Mouse (Mus musculus) limb, embryonic 14.5 days (tissue): ENCODE results near the gene Cbfa2t3. TPM values are rescaled to one million over a fixed set of nuclear protein-coding genes. Genes with fewer than 3 reads are reported as not detected.
A peak's percentile ranks its signal among the peaks of the same experiment; 100 is the strongest.

Experiments used
- ATAC-seq: fragments of 200-750 bp; cut with Nextera tagmentation; 2 replicates; pipeline ENCODE4 v1.8.0; 2017; ENCODE audit warnings: low read depth, moderate number of reproducible peaks, moderate TSS enrichment; ENCODE audit not compliant: low FRiP score
- DNase-seq: peaks from one replicate; pipeline ENCODE4 v3.0.0-alpha.2; 2015; ENCODE audit warnings: low spot score
- H3K27ac ChIP-seq: fragments of 300-500 bp; sonication (generic); replicated peaks from 2 replicates; pipeline ENCODE4 v1.5.1; 2014; ENCODE audit warnings: low read depth, mild to moderate bottlenecking, low read length, moderate library complexity, mixed read lengths
- H3K27me3 ChIP-seq: fragments of 300-500 bp; sonication (generic); 2 replicates; pipeline ENCODE4 v1.6.1; 2014; ENCODE audit warnings: low read length, mixed read lengths; ENCODE audit not compliant: control insufficient read depth, insufficient read depth
- H3K36me3 ChIP-seq: fragments of 300-500 bp; sonication (generic); 2 replicates; pipeline ENCODE4 v1.6.1; 2014; ENCODE audit warnings: mild to moderate bottlenecking, low read length, moderate library complexity, mixed read lengths; ENCODE audit not compliant: control insufficient read depth, insufficient read depth
- H3K4me1 ChIP-seq: fragments of 300-500 bp; sonication (generic); 2 replicates; pipeline ENCODE4 v1.6.1; 2014; ENCODE audit warnings: antibody characterized with exemption, low read length, mixed read lengths; ENCODE audit not compliant: control insufficient read depth, insufficient read depth
- H3K4me2 ChIP-seq: fragments of 300-500 bp; sonication (generic); replicated peaks from 2 replicates; pipeline ENCODE4 v1.6.1; 2014; ENCODE audit warnings: low read depth, mild to moderate bottlenecking, low read length, moderate library complexity; ENCODE audit not compliant: severe bottlenecking
- H3K4me3 ChIP-seq: fragments of 300-500 bp; sonication (generic); replicated peaks from 2 replicates; pipeline ENCODE4 v1.5.1; 2014; ENCODE audit warnings: low read length
- H3K9ac ChIP-seq: fragments of 300-500 bp; sonication (generic); 2 replicates; pipeline ENCODE4 v1.6.1; 2014; ENCODE audit warnings: mild to moderate bottlenecking, low read depth, low read length, moderate library complexity; ENCODE audit not compliant: severe bottlenecking
- H3K9me3 ChIP-seq: fragments of 300-500 bp; sonication (generic); 2 replicates; pipeline ENCODE4 v1.6.1; 2016; ENCODE audit warnings: low read length; ENCODE audit not compliant: control insufficient read depth
- POLR2A ChIP-seq: fragments of 200-500 bp; IDR thresholded peaks from 2 replicates; pipeline ENCODE4 v1.8.0; 2012; ENCODE audit warnings: inconsistent platforms, mild to moderate bottlenecking, moderate library complexity, borderline replicate concordance; ENCODE audit not compliant: insufficient read depth, insufficient read length; ENCODE audit errors: extremely low read depth
- WGBS: fragments of 180-500 bp; shearing (Covaris S2); extraction: QIAGEN DNeasy Blood & Tissue Kit; methylation state at CpG from one replicate; pipeline ENCODE4 v1.1.7; 2014; 5-methylcytosine and 5-hydroxymethylcytosine counted together
- polyA plus RNA-seq, 2 experiments: library from polyadenylated mRNA; depleted of rRNA in 1 of 2; stranded (reverse) in 1 of 2; unstranded in 1 of 2; fragments of >200 nt; fragmentation: Nextera tagmentation in 1 of 2; extraction: Ambion mirVana in 1 of 2; gene quantifications; 2 replicates each; pipeline versions ENCODE4 v1.2.1 to v1.2.3; 2012 to 2014

Gene Cbfa2t3
- polyA plus RNA-seq, 2 experiments: 6.0 to 7.2 TPM

- Histone ChIP-seq H3K4me1 (peaks cover 10% of the 10 kb centered on the region), H3K36me3 (peaks cover 5% of the 10 kb centered on the region; the same call in 1 of the 2 replicates), H3K9ac (no peak overlapping the region), H3K4me2 (no peak overlapping the region), H3K27me3 (no peaks in the 10 kb centered on the region), H3K4me3 (no peak overlapping the region), H3K9me3 (no peaks in the 10 kb centered on the region), H3K27ac (no peak overlapping the region)
- ATAC-seq (no peak), DNase-seq (no peak)
- WGBS: 24% methylated on average over 15 of the region's 15 CpGs
- no peak for TF ChIP-seq POLR2A
These were observed 50.5 kb downstream of the Cbfa2t3 start for GRCm38 (mm10) chr8:122648192-122648970.

- Histone ChIP-seq H3K4me2 (no peak overlapping the region), H3K4me1 (peaks cover 6% of the 10 kb centered on the region), H3K27ac (no peak overlapping the region), H3K27me3 (no peaks in the 10 kb centered on the region), H3K9ac (no peak overlapping the region), H3K36me3 (peaks cover 5% of the 10 kb centered on the region; the same call in 1 of the 2 replicates), H3K4me3 (no peak overlapping the region), H3K9me3 (no peaks in the 10 kb centered on the region)
- ATAC-seq (0 out of 2 replicates have a peak, but pooled peaks have one; percentile 13), DNase-seq (no peak)
- TF ChIP-seq POLR2A: no peak
- 77% methylated on average over 16 of the region's 16 CpGs for WGBS
These were observed 52.6 kb downstream of the Cbfa2t3 start for GRCm38 (mm10) chr8:122646337-122646736.

GRCm38 (mm10) chr8:122644175-122644954, 54.5 kb downstream of the Cbfa2t3 start:
- H3K4me1 ChIP-seq: peaks cover 19% of the 10 kb centered on the region
- H3K4me3 ChIP-seq: no peak overlapping the region
- DNase-seq (no peak), ATAC-seq (no peak)
- no peaks in the 10 kb centered on the region for H3K27me3 ChIP-seq
- no peaks in the 10 kb centered on the region for H3K9me3 ChIP-seq
- H3K9ac ChIP-seq: no peak overlapping the region
- no peak overlapping the region for H3K4me2 ChIP-seq
- H3K36me3 ChIP-seq: peaks cover 5% of the 10 kb centered on the region; the same call in 1 of the 2 replicates
- TF ChIP-seq POLR2A: no peak
- WGBS: 75% methylated on average over 6 of the region's 6 CpGs
- no peak overlapping the region for H3K27ac ChIP-seq

GRCm38 (mm10) chr8:122642071-122642470, 56.8 kb downstream of the Cbfa2t3 start:
- Histone ChIP-seq H3K27ac (no peak overlapping the region), H3K4me2 (no peak overlapping the region), H3K4me3 (no peak overlapping the region), H3K27me3 (no peaks in the 10 kb centered on the region), H3K36me3 (peaks cover 5% of the 10 kb centered on the region; the same call in 1 of the 2 replicates), H3K4me1 (peaks cover 19% of the 10 kb centered on the region; the same call in 1 of the 2 replicates), H3K9me3 (no peaks in the 10 kb centered on the region), H3K9ac (no peak overlapping the region)
- WGBS: 66% methylated on average over 9 of the region's 9 CpGs
- ATAC-seq: no peak
- DNase-seq: no peak
- no peak for TF ChIP-seq POLR2A

GRCm38 (mm10) chr8:122641406-122641805, 57.5 kb downstream of the Cbfa2t3 start:
- WGBS: 57% methylated on average over 11 of the region's 15 CpGs
- Histone ChIP-seq H3K27me3 (no peaks in the 10 kb centered on the region), H3K4me1 (peaks cover 21% of the 10 kb centered on the region; the same call in 1 of the 2 replicates), H3K9ac (no peak overlapping the region), H3K4me3 (no peak overlapping the region), H3K9me3 (no peaks in the 10 kb centered on the region), H3K4me2 (no peak overlapping the region), H3K27ac (no peak overlapping the region), H3K36me3 (peaks cover 5% of the 10 kb centered on the region; the same call in 1 of the 2 replicates)
- DNase-seq (no peak), ATAC-seq (no peak)
- no peak for TF ChIP-seq POLR2A
